Mouse (Mus musculus): ENCODE measurements around the gene Ebf3.

DNA sequence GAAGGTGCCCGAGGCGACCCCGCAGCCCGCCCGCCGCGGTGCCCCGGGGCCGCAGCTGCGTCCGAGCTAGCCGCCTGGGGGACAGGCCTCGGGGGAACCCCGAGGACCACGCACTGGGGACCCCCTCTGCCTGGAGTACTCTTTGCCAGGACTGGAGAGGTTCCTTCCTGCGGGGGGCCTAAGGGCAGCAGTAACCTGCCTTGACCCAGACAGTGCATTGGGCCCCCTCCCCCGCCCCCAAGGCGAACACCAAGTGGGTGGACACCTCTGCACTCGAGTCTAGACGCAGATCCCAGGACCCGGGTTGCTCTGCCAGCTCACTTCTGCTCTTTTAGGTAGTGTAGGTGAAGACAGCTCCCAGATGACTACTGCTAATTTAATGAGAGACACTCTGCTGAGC, 8.7 kb upstream of the Ebf3 start:
- no peak for TF ChIP-seq POLR2A (IDR thresholded peaks at IDR 0.05; ENCODE audit: low read depth, low read length)
- TF ChIP-seq CTCF (IDR thresholded peaks at IDR 0.05; ENCODE audit: extremely low read depth, insufficient read length, insufficient replicate concordance, low read depth, low read length), result no peak

Measured in small intestine, adult 2 months (tissue).